Mouse (Mus musculus) midbrain, embryonic 16.5 days (tissue): ENCODE data around the gene Gm21985. TPM values are rescaled to one million over a fixed set of nuclear protein-coding genes. Genes with fewer than 3 reads are reported as not detected.
"Not testable (repeated sequence)": the region's sequence is repeated elsewhere in the genome, so short reads cannot be mapped to it uniquely, and the experiment has no call there.

Source experiments
- ATAC-seq: fragments of 200-750 bp; cut with Nextera tagmentation; 2 replicates; pipeline ENCODE4 v1.8.0; 2017; ENCODE audit warnings: moderate TSS enrichment
- H3K27ac ChIP-seq: fragments of 300-500 bp; sonication (generic); 2 replicates; pipeline ENCODE4 v1.5.1; 2014; ENCODE audit warnings: mild to moderate bottlenecking, low read length, mixed read lengths
- H3K27me3 ChIP-seq: fragments of 300-500 bp; sonication (generic); 2 replicates; pipeline ENCODE4 v1.6.1; 2014; ENCODE audit warnings: low read depth, low read length, mixed read lengths; ENCODE audit not compliant: control insufficient read depth, insufficient read depth
- H3K36me3 ChIP-seq: fragments of 300-500 bp; sonication (generic); 2 replicates; pipeline ENCODE4 v1.6.1; 2014; ENCODE audit warnings: mild to moderate bottlenecking, low read length, moderate library complexity, mixed read lengths; ENCODE audit not compliant: control insufficient read depth, insufficient read depth
- H3K4me1 ChIP-seq: fragments of 300-500 bp; sonication (generic); 2 replicates; pipeline ENCODE4 v1.6.1; 2014; ENCODE audit warnings: mild to moderate bottlenecking, low read length, mixed read lengths; ENCODE audit not compliant: control insufficient read depth, insufficient read depth
- H3K4me2 ChIP-seq: fragments of 300-500 bp; sonication (generic); 2 replicates; pipeline ENCODE4 v1.6.1; 2014; ENCODE audit warnings: mild to moderate bottlenecking, low read length, mixed read lengths
- H3K4me3 ChIP-seq: fragments of 300-500 bp; sonication (generic); 2 replicates; pipeline ENCODE4 v1.5.1; 2014; ENCODE audit warnings: low read depth, mild to moderate bottlenecking, low read length, moderate library complexity, mixed read lengths
- H3K9ac ChIP-seq: fragments of 300-500 bp; sonication (generic); 2 replicates; pipeline ENCODE4 v1.6.1; 2014; ENCODE audit warnings: low read depth, low read length, mixed read lengths
- H3K9me3 ChIP-seq: fragments of 300-500 bp; sonication (generic); replicated peaks from 2 replicates; pipeline ENCODE4 v1.6.1; 2014; ENCODE audit warnings: mild to moderate bottlenecking, low read length, mixed read lengths; ENCODE audit not compliant: control insufficient read depth, poor library complexity, severe bottlenecking
- WGBS: fragments of 180-500 bp; shearing (Covaris S2); extraction: QIAGEN DNeasy Blood & Tissue Kit; methylation state at CpG from one replicate; pipeline ENCODE4 v1.1.7; 2014; 5-methylcytosine and 5-hydroxymethylcytosine counted together
- polyA plus RNA-seq: library from polyadenylated mRNA; unstranded; fragments of >200 nt; fragmentation: Nextera tagmentation; extraction: Ambion mirVana; gene quantifications from 2 replicates; pipeline ENCODE4 v1.2.1, GENCODE M21; 2015

The Gm21985 gene
- polyA plus RNA-seq, 1 experiment from 2014 or later: 0.08 TPM

- Histone ChIP-seq H3K4me2 (no peak overlapping the region), H3K9ac (no peak overlapping the region), H3K9me3 (no peaks in the 10 kb centered on the region), H3K36me3 (no peaks in the 10 kb centered on the region), H3K27me3 (no peaks in the 10 kb centered on the region), H3K4me1 (peaks cover 19% of the 10 kb centered on the region), H3K4me3 (no peak overlapping the region), H3K27ac (no peak overlapping the region)
- no peak for ATAC-seq
- 90% methylated on average over 6 of the region's 6 CpGs for WGBS
These were observed 7.4 kb downstream of the Gm21985 start for GRCm38 (mm10) chr2:112273474-112273873.

- H3K4me3 ChIP-seq: no peak overlapping the region
- H3K27me3 ChIP-seq: no peaks in the 10 kb centered on the region
- no peak for ATAC-seq
- WGBS: 94% methylated on average over 3 of the region's 3 CpGs
- H3K36me3 ChIP-seq: no peaks in the 10 kb centered on the region
- no peaks in the 10 kb centered on the region for H3K9me3 ChIP-seq
- no peaks in the 10 kb centered on the region for H3K4me1 ChIP-seq
- H3K9ac ChIP-seq: no peak overlapping the region
- no peak overlapping the region for H3K4me2 ChIP-seq
- no peak overlapping the region for H3K27ac ChIP-seq
These were observed 10.8 kb downstream of the Gm21985 start for GRCm38 (mm10) chr2:112276870-112277269.

- H3K4me2 ChIP-seq: no peak overlapping the region
- no peak overlapping the region for H3K4me3 ChIP-seq
- ATAC-seq: no peak
- no peaks in the 10 kb centered on the region for H3K36me3 ChIP-seq
- WGBS: 93% methylated on average over 1 of the region's 1 CpGs
- no peak overlapping the region for H3K27ac ChIP-seq
- no peaks in the 10 kb centered on the region for H3K27me3 ChIP-seq
- no peak overlapping the region for H3K9ac ChIP-seq
- no peaks in the 10 kb centered on the region for H3K9me3 ChIP-seq
- peaks cover 10% of the 10 kb centered on the region for H3K4me1 ChIP-seq
These were observed 16.7 kb downstream of the Gm21985 start for GRCm38 (mm10) chr2:112282846-112283245.

GRCm38 (mm10) chr2:112284363-112285030, 18.4 kb downstream of the Gm21985 start:
- ATAC-seq: peak; percentile 90
- H3K9ac ChIP-seq: peak overlapping the region; percentile 58
- no peaks in the 10 kb centered on the region for H3K9me3 ChIP-seq
- peaks cover 10% of the 10 kb centered on the region for H3K4me1 ChIP-seq
- no peaks in the 10 kb centered on the region for H3K36me3 ChIP-seq
- H3K4me2 ChIP-seq: peak overlapping the region; percentile 85
- H3K27ac ChIP-seq: no peak overlapping the region
- H3K27me3 ChIP-seq: no peaks in the 10 kb centered on the region
- WGBS: 0% methylated on average over 21 of the region's 21 CpGs
- peak overlapping the region; percentile 39 for H3K4me3 ChIP-seq

GRCm38 (mm10) chr2:112285031-112285390, 18.9 kb downstream of the Gm21985 start:
- Histone ChIP-seq H3K27ac (no peak overlapping the region), H3K4me3 (peak overlapping the region; percentile 39), H3K36me3 (no peaks in the 10 kb centered on the region), H3K4me1 (peaks cover 10% of the 10 kb centered on the region), H3K9ac (no peak overlapping the region; the same call in 1 of the 2 replicates), H3K9me3 (no peaks in the 10 kb centered on the region), H3K4me2 (peak overlapping the region; percentile 85), H3K27me3 (no peaks in the 10 kb centered on the region)
- 65% methylated on average over 6 of the region's 6 CpGs for WGBS
- no peak for ATAC-seq

- not testable (repeated sequence) for H3K9me3 ChIP-seq, H3K9ac ChIP-seq, H3K4me2 ChIP-seq, ATAC-seq, H3K36me3 ChIP-seq, H3K27me3 ChIP-seq, H3K4me3 ChIP-seq, H3K27ac ChIP-seq
- 91% methylated on average over 1 of the region's 1 CpGs for WGBS
- peaks cover 10% of the 10 kb centered on the region for H3K4me1 ChIP-seq
These were observed 19.9 kb downstream of the Gm21985 start for GRCm38 (mm10) chr2:112286062-112286461.

- H3K4me3 ChIP-seq: no peak overlapping the region
- ATAC-seq: no peak
- 60% methylated on average over 4 of the region's 4 CpGs for WGBS
- no peak overlapping the region for H3K4me2 ChIP-seq
- no peaks in the 10 kb centered on the region for H3K27me3 ChIP-seq
- no peak overlapping the region for H3K9ac ChIP-seq
- peaks cover 10% of the 10 kb centered on the region for H3K4me1 ChIP-seq
- H3K36me3 ChIP-seq: no peaks in the 10 kb centered on the region
- H3K27ac ChIP-seq: no peak overlapping the region
- no peaks in the 10 kb centered on the region for H3K9me3 ChIP-seq
These were observed 20.9 kb downstream of the Gm21985 start for GRCm38 (mm10) chr2:112287059-112287458.

- Histone ChIP-seq H3K4me1 (peaks cover 4% of the 10 kb centered on the region), H3K9me3 (no peaks in the 10 kb centered on the region), H3K27ac (no peak overlapping the region), H3K27me3 (no peaks in the 10 kb centered on the region), H3K36me3 (no peaks in the 10 kb centered on the region), H3K9ac (no peak overlapping the region), H3K4me3 (no peak overlapping the region), H3K4me2 (no peak overlapping the region)
- WGBS: 96% methylated on average over 3 of the region's 3 CpGs
- no peak for ATAC-seq
These were observed 23.4 kb downstream of the Gm21985 start for GRCm38 (mm10) chr2:112289507-112289906.

GRCm38 (mm10) chr2:112292823-112293222, 26.7 kb downstream of the Gm21985 start:
- no peak overlapping the region for H3K4me2 ChIP-seq
- H3K4me3 ChIP-seq: no peak overlapping the region
- no peak overlapping the region for H3K9ac ChIP-seq
- no peaks in the 10 kb centered on the region for H3K9me3 ChIP-seq
- H3K27ac ChIP-seq: no peak overlapping the region
- no peaks in the 10 kb centered on the region for H3K36me3 ChIP-seq
- no peaks in the 10 kb centered on the region for H3K27me3 ChIP-seq
- no peaks in the 10 kb centered on the region for H3K4me1 ChIP-seq
- no peak for ATAC-seq
- 97% methylated on average over 2 of the region's 2 CpGs for WGBS
